10 mouse cellular contexts compared by ENCODE assay signal in genomic region chr6:86814926-86815325, GRCm38 (mm10). TPM values are rescaled to one million over a fixed set of nuclear protein-coding genes. Genes with fewer than 3 reads are reported as not detected.
DNase-seq lines count a peak whose midpoint lies in the region; ATAC-seq and TF ChIP-seq lines count a peak whose summit lies in the region.
"Had no signal": no experiment of that assay in that cellular context is flagged by ENCODE, and none has a peak within 500 bp of the region (broad histone marks: within the 10 kb centered on the region; RNA-seq: fewer than 3 reads in every experiment).

No protein-coding gene starts in this region.

- no peak overlapping the region for H3K4me3 ChIP-seq in heart, embryonic 13.5 days
- H3K4me3 ChIP-seq in E14TG2a.4 (replicated peaks; ENCODE audit: low read length) = peak overlapping the region; percentile 63
- no peak overlapping the region for H3K4me3 ChIP-seq in cortical plate, adult 2 months (ENCODE audit: insufficient read depth, low read length)
- H3K4me3 ChIP-seq in limb, embryonic 10.5 days = peak overlapping the region; percentile 35

- no peaks in the 10 kb centered on the region for H3K36me3 ChIP-seq in heart, embryonic 13.5 days
- H3K36me3 ChIP-seq in E14TG2a.4 (ENCODE audit: insufficient read depth, low read length) = no peaks in the 10 kb centered on the region
- H3K36me3 ChIP-seq in limb, embryonic 10.5 days = no peaks in the 10 kb centered on the region
- H3K36me3 ChIP-seq: G1E had no signal

- H3K27me3 ChIP-seq in heart, embryonic 13.5 days (replicated peaks) = 0 out of 2 replicates have a peak, but pooled peaks cover 2% of the 10 kb centered on the region
- H3K27me3 ChIP-seq in E14TG2a.4 (ENCODE audit: insufficient read depth, low read length) = no peaks in the 10 kb centered on the region
- H3K27me3 ChIP-seq in limb, embryonic 10.5 days (ENCODE audit: low read depth, poor library complexity, severe bottlenecking) = no peaks in the 10 kb centered on the region

- 0 out of 2 replicates have a peak overlapping the region, but pooled peaks have one; percentile 54 for H3K9ac ChIP-seq in heart, embryonic 13.5 days

- no peaks in the 10 kb centered on the region for H3K9me3 ChIP-seq in heart, embryonic 13.5 days
- no peaks in the 10 kb centered on the region for H3K9me3 ChIP-seq in E14TG2a.4 (ENCODE audit: low read length)
- no peaks in the 10 kb centered on the region for H3K9me3 ChIP-seq in limb, embryonic 10.5 days (replicated peaks)
- H3K9me3 ChIP-seq: G1E had no signal

- peaks cover 20% of the 10 kb centered on the region for H3K4me1 ChIP-seq in heart, embryonic 13.5 days
- peaks cover 37% of the 10 kb centered on the region for H3K4me1 ChIP-seq in E14TG2a.4 (replicated peaks; ENCODE audit: low read depth, low read length)
- peaks cover 6% of the 10 kb centered on the region for H3K4me1 ChIP-seq in cortical plate, adult 2 months (ENCODE audit: control insufficient read depth, insufficient read depth, low read length)
- H3K4me1 ChIP-seq in limb, embryonic 10.5 days = peaks cover 20% of the 10 kb centered on the region

- 51% methylated on average over 3 of the region's 3 CpGs for WGBS in heart, embryonic 13.5 days
- 50% methylated on average over 3 of the region's 3 CpGs for WGBS in limb, embryonic 10.5 days

- ATAC-seq in heart, embryonic 13.5 days (ENCODE audit: extremely low read depth, insufficient number of reproducible peaks, low FRiP score, low TSS enrichment) = no peak

- H3K4me2 ChIP-seq in heart, embryonic 13.5 days = peak overlapping the region; percentile 52

- no peak overlapping the region for H3K27ac ChIP-seq in heart, embryonic 13.5 days (replicated peaks)
- H3K27ac ChIP-seq in cortical plate, adult 2 months (ENCODE audit: insufficient read depth, low read length) = peak overlapping the region; percentile 4; the same call in 1 of the 2 replicates
- H3K27ac ChIP-seq in limb, embryonic 10.5 days = peak overlapping the region; percentile 58

- no peak for TF ChIP-seq CTCF in E14TG2a.4 (conservative IDR thresholded peaks at IDR 0.05; ENCODE audit: low read length)
- TF ChIP-seq CTCF in cortical plate, adult 2 months (IDR thresholded peaks at IDR 0.05; ENCODE audit: extremely low read depth, insufficient read depth, low read length) = no peak

- DNase-seq in heart, adult 9 months (ENCODE audit: low spot score in 2 of 2) = no peak
- no peak for DNase-seq in limb, embryonic 10.5 days (ENCODE audit: low spot score)
- no peak for DNase-seq in thymus, postnatal 36 days
- no peak for DNase-seq in lung, postnatal 25 days (ENCODE audit: low spot score)
- no peak for DNase-seq in adrenal gland, adult (ENCODE audit: inconsistent age in 2 of 2, low spot score in 1 of 2)
- DNase-seq: left cerebral cortex, postnatal 4 days had no signal

- TF ChIP-seq POLR2A in cortical plate, adult 2 months (IDR thresholded peaks at IDR 0.05; ENCODE audit: extremely low read depth, insufficient read depth, low read length) = no peak

RNA-seq across cellular contexts. Expression of gene Anxa4, which starts 21.5 kb away (rescaled TPM):
- 20.1 and 24.2 TPM in 2 replicates for polyA plus RNA-seq in heart, embryonic 13.5 days (2015; fragmentation: Nextera tagmentation; extraction: Ambion mirVana)
- 7.0 and 7.1 TPM in 2 replicates for polyA plus RNA-seq in cortical plate, adult 2 months (2012; rRNA removed)
- polyA plus RNA-seq in limb, embryonic 10.5 days (2016; fragmentation: Nextera tagmentation; extraction: Ambion mirVana) = 4.1 and 7.5 TPM in 2 replicates

RNA-seq across cellular contexts. Expression of gene Aak1, which starts 34.4 kb away (rescaled TPM):
- 16.1 and 18.2 TPM in 2 replicates for polyA plus RNA-seq in heart, embryonic 13.5 days (2015; fragmentation: Nextera tagmentation; extraction: Ambion mirVana)
- polyA plus RNA-seq in cortical plate, adult 2 months (2012; rRNA removed) = 152 and 173 TPM in 2 replicates
- polyA plus RNA-seq in limb, embryonic 10.5 days (2016; fragmentation: Nextera tagmentation; extraction: Ambion mirVana) = 11.2 and 13.3 TPM in 2 replicates

Comparison
In these comparisons a context has a peak if more than half of its experiments do, and no peak if none do; other contexts are left out.
1. H3K4me3 ChIP-seq: peak in E14TG2a.4 (single experiment) and limb, embryonic 10.5 days (single experiment); none in heart, embryonic 13.5 days (single experiment) and cortical plate, adult 2 months (single experiment).